Mouse (Mus musculus) c-Kit-positive CD71-positive TER-119-negative erythroid progenitor cells, embryonic 14.5 days (primary cell): ENCODE data around the gene Gm17093.
"Not testable (repeated sequence)": the region's sequence is repeated elsewhere in the genome, so short reads cannot be mapped to it uniquely, and the experiment has no call there.

ENCODE experiments used
- DNase-seq: peaks from one replicate; pipeline ENCODE4 v3.0.0-alpha.2; 2013; ENCODE audit warnings: low read depth

The Gm17093 gene

GRCm38 (mm10) chr14:44517976-44518375 lies at the start of gene Gm17093:
Gene Gm17093 (plus strand): TSS chr14:44518276.
- not testable (repeated sequence) for DNase-seq

- DNase-seq: not testable (repeated sequence)
Observed at GRCm38 (mm10) chr14:44492163-44492562, 25.9 kb upstream of the Gm17093 start, which contains the start of gene BC061237. Gene BC061237 (plus strand): TSS chr14:44492463.

GRCm38 (mm10) chr14:44547961-44548360 lies 29.9 kb downstream of the Gm17093 start:
- DNase-seq: not testable (repeated sequence)
